Mouse (Mus musculus) bone marrow, adult 2 months (tissue): ENCODE results near the gene Amph.

ENCODE experiments used
- CTCF ChIP-seq: fragments of 200-500 bp; IDR thresholded peaks from 2 replicates; pipeline ENCODE4 v1.5.1; 2011; ENCODE audit warnings: low read length, control low read depth; ENCODE audit not compliant: control insufficient read depth, insufficient read depth
- POLR2A ChIP-seq: fragments of 200-500 bp; IDR thresholded peaks from 2 replicates; pipeline ENCODE4 v1.6.1; 2011; ENCODE audit warnings: low read depth, mild to moderate bottlenecking, control low read depth, low read length, borderline replicate concordance; ENCODE audit not compliant: control insufficient read depth

- TF ChIP-seq POLR2A (no peak), CTCF (no peak)
Measured at GRCm38 (mm10) chr13:19160616-19161015, 212.6 kb downstream of the Amph start.
